Mouse (Mus musculus): ENCODE results near the gene Prmt3. TPM values are rescaled to one million over a fixed set of nuclear protein-coding genes. Genes with fewer than 3 reads are reported as not detected.

The Prmt3 gene
- polyA plus RNA-seq, 1 experiment from 2014 or later: 49.6 TPM

- ATAC-seq (replicated peaks; ENCODE audit: extremely low read depth, insufficient read depth, low FRiP score): 0 out of 2 replicates have a peak, but pooled peaks have one; percentile 52
- no peaks in the 10 kb centered on the region for H3K36me3 ChIP-seq (ENCODE audit: control insufficient read depth, insufficient read depth)
- H3K4me3 ChIP-seq (ENCODE audit: low read length): no peak overlapping the region
- H3K4me2 ChIP-seq (ENCODE audit: low read depth, low read length): peak overlapping the region; percentile 44
- peaks cover 4% of the 10 kb centered on the region; the same call in 1 of the 2 replicates for H3K4me1 ChIP-seq (ENCODE audit: control insufficient read depth, insufficient read depth, low read length)
- no peaks in the 10 kb centered on the region for H3K27me3 ChIP-seq (ENCODE audit: control insufficient read depth, insufficient read depth, low read length)
- WGBS: 5% methylated on average over 4 of the region's 4 CpGs
- no peaks in the 10 kb centered on the region for H3K9me3 ChIP-seq (replicated peaks; ENCODE audit: control insufficient read depth, low read length)
- no peak overlapping the region for H3K9ac ChIP-seq (ENCODE audit: low read length)
- no peak overlapping the region for H3K27ac ChIP-seq (ENCODE audit: low read length)
These were observed 104.1 kb downstream of the Prmt3 start for GRCm38 (mm10) chr7:49882288-49882687.

- H3K27me3 ChIP-seq (ENCODE audit: control insufficient read depth, insufficient read depth, low read length): no peaks in the 10 kb centered on the region
- 13% methylated on average over 16 of the region's 16 CpGs for WGBS
- no peak overlapping the region for H3K27ac ChIP-seq (ENCODE audit: low read length)
- H3K4me3 ChIP-seq (ENCODE audit: low read length): no peak overlapping the region
- H3K9ac ChIP-seq (ENCODE audit: low read length): no peak overlapping the region
- ATAC-seq (replicated peaks; ENCODE audit: extremely low read depth, insufficient read depth, low FRiP score): peak; percentile 18; the same call in 1 of the 2 replicates
- no peaks in the 10 kb centered on the region for H3K36me3 ChIP-seq (ENCODE audit: control insufficient read depth, insufficient read depth)
- H3K9me3 ChIP-seq (replicated peaks; ENCODE audit: control insufficient read depth, low read length): no peaks in the 10 kb centered on the region
- peak overlapping the region; percentile 44 for H3K4me2 ChIP-seq (ENCODE audit: low read depth, low read length)
- peaks cover 4% of the 10 kb centered on the region; the same call in 1 of the 2 replicates for H3K4me1 ChIP-seq (ENCODE audit: control insufficient read depth, insufficient read depth, low read length)
These were observed 104.7 kb downstream of the Prmt3 start for GRCm38 (mm10) chr7:49882694-49883389.

GRCm38 (mm10) chr7:49887776-49888390 lies 109.7 kb downstream of the Prmt3 start:
- H3K36me3 ChIP-seq (ENCODE audit: control insufficient read depth, insufficient read depth): no peaks in the 10 kb centered on the region
- H3K27ac ChIP-seq (ENCODE audit: low read length): no peak overlapping the region
- no peak overlapping the region for H3K4me2 ChIP-seq (ENCODE audit: low read depth, low read length)
- WGBS: 56% methylated on average over 2 of the region's 2 CpGs
- no peaks in the 10 kb centered on the region for H3K27me3 ChIP-seq (ENCODE audit: control insufficient read depth, insufficient read depth, low read length)
- no peak overlapping the region for H3K4me3 ChIP-seq (ENCODE audit: low read length)
- no peak overlapping the region for H3K9ac ChIP-seq (ENCODE audit: low read length)
- ATAC-seq (replicated peaks; ENCODE audit: extremely low read depth, insufficient read depth, low FRiP score): no peak
- H3K4me1 ChIP-seq (ENCODE audit: control insufficient read depth, insufficient read depth, low read length): 0 out of 2 replicates have a peak, but pooled peaks cover under 1% of the 10 kb centered on the region
- no peaks in the 10 kb centered on the region for H3K9me3 ChIP-seq (replicated peaks; ENCODE audit: control insufficient read depth, low read length)

- Histone ChIP-seq H3K4me1 (ENCODE audit: control insufficient read depth, insufficient read depth, low read length) (no peaks in the 10 kb centered on the region), H3K4me2 (ENCODE audit: low read depth, low read length) (no peak overlapping the region), H3K9ac (ENCODE audit: low read length) (no peak overlapping the region), H3K4me3 (ENCODE audit: low read length) (no peak overlapping the region), H3K9me3 (replicated peaks; ENCODE audit: control insufficient read depth, low read length) (no peaks in the 10 kb centered on the region), H3K36me3 (ENCODE audit: control insufficient read depth, insufficient read depth) (no peaks in the 10 kb centered on the region), H3K27me3 (ENCODE audit: control insufficient read depth, insufficient read depth, low read length) (no peaks in the 10 kb centered on the region), H3K27ac (ENCODE audit: low read length) (no peak overlapping the region)
- 63% methylated on average over 2 of the region's 2 CpGs for WGBS
- ATAC-seq (replicated peaks; ENCODE audit: extremely low read depth, insufficient read depth, low FRiP score): no peak
These were observed 116.6 kb downstream of the Prmt3 start for GRCm38 (mm10) chr7:49894786-49895185.

GRCm38 (mm10) chr7:49895296-49895695 lies 117.2 kb downstream of the Prmt3 start:
- Histone ChIP-seq H3K4me1 (ENCODE audit: control insufficient read depth, insufficient read depth, low read length) (no peaks in the 10 kb centered on the region), H3K27me3 (ENCODE audit: control insufficient read depth, insufficient read depth, low read length) (no peaks in the 10 kb centered on the region), H3K4me3 (ENCODE audit: low read length) (no peak overlapping the region), H3K4me2 (ENCODE audit: low read depth, low read length) (no peak overlapping the region), H3K36me3 (ENCODE audit: control insufficient read depth, insufficient read depth) (no peaks in the 10 kb centered on the region), H3K9me3 (replicated peaks; ENCODE audit: control insufficient read depth, low read length) (no peaks in the 10 kb centered on the region), H3K9ac (ENCODE audit: low read length) (no peak overlapping the region), H3K27ac (ENCODE audit: low read length) (no peak overlapping the region)
- no peak for ATAC-seq (replicated peaks; ENCODE audit: extremely low read depth, insufficient read depth, low FRiP score)
- 72% methylated on average over 6 of the region's 6 CpGs for WGBS

- no peak overlapping the region for H3K4me3 ChIP-seq (ENCODE audit: low read length)
- no peak overlapping the region for H3K9ac ChIP-seq (ENCODE audit: low read length)
- H3K4me1 ChIP-seq (ENCODE audit: control insufficient read depth, insufficient read depth, low read length): no peaks in the 10 kb centered on the region
- H3K36me3 ChIP-seq (ENCODE audit: control insufficient read depth, insufficient read depth): no peaks in the 10 kb centered on the region
- no peaks in the 10 kb centered on the region for H3K9me3 ChIP-seq (replicated peaks; ENCODE audit: control insufficient read depth, low read length)
- H3K27me3 ChIP-seq (ENCODE audit: control insufficient read depth, insufficient read depth, low read length): peaks cover 31% of the 10 kb centered on the region
- H3K4me2 ChIP-seq (ENCODE audit: low read depth, low read length): no peak overlapping the region
- H3K27ac ChIP-seq (ENCODE audit: low read length): no peak overlapping the region
- no peak for ATAC-seq (replicated peaks; ENCODE audit: extremely low read depth, insufficient read depth, low FRiP score)
- WGBS: 45% methylated on average over 9 of the region's 9 CpGs
These were observed 123.9 kb downstream of the Prmt3 start for GRCm38 (mm10) chr7:49902003-49902552.

- Histone ChIP-seq H3K36me3 (ENCODE audit: control insufficient read depth, insufficient read depth) (no peaks in the 10 kb centered on the region), H3K9ac (ENCODE audit: low read length) (no peak overlapping the region), H3K27ac (ENCODE audit: low read length) (no peak overlapping the region), H3K4me3 (ENCODE audit: low read length) (no peak overlapping the region), H3K4me2 (ENCODE audit: low read depth, low read length) (no peak overlapping the region), H3K4me1 (ENCODE audit: control insufficient read depth, insufficient read depth, low read length) (no peaks in the 10 kb centered on the region), H3K27me3 (ENCODE audit: control insufficient read depth, insufficient read depth, low read length) (peaks cover 82% of the 10 kb centered on the region), H3K9me3 (replicated peaks; ENCODE audit: control insufficient read depth, low read length) (no peaks in the 10 kb centered on the region)
- ATAC-seq (replicated peaks; ENCODE audit: extremely low read depth, insufficient read depth, low FRiP score): no peak
- WGBS: 4% methylated on average over 28 of the region's 28 CpGs
These were observed 129.3 kb downstream of the Prmt3 start for GRCm38 (mm10) chr7:49907191-49908171.

All from heart, embryonic 16.5 days (tissue).